Mouse (Mus musculus) forebrain, embryonic 14.5 days (tissue): ENCODE measurements around the gene Sec24d. TPM values are rescaled to one million over a fixed set of nuclear protein-coding genes. Genes with fewer than 3 reads are reported as not detected.

Experiments used
- ATAC-seq: fragments of 200-750 bp; cut with Nextera tagmentation; 2 replicates; pipeline ENCODE4 v1.8.0; 2017; ENCODE audit warnings: mild to moderate bottlenecking, moderate library complexity
- DNase-seq: peaks from one replicate; pipeline ENCODE4 v3.0.0-alpha.2; 2015; ENCODE audit warnings: low spot score
- H3K27ac ChIP-seq: fragments of 300-500 bp; sonication (generic); 2 replicates; pipeline ENCODE4 v1.5.1; 2014; ENCODE audit warnings: low read depth, mild to moderate bottlenecking, control low read depth, low read length, moderate library complexity
- H3K27me3 ChIP-seq: fragments of 300-500 bp; sonication (generic); replicated peaks from 2 replicates; pipeline ENCODE4 v1.6.1; 2014; ENCODE audit warnings: low read length, control low read depth, mixed read lengths; ENCODE audit not compliant: control insufficient read depth, insufficient read depth
- H3K36me3 ChIP-seq: fragments of 300-500 bp; sonication (generic); 2 replicates; pipeline ENCODE4 v1.6.1; 2014; ENCODE audit warnings: low read length, control low read depth; ENCODE audit not compliant: control insufficient read depth, insufficient read depth
- H3K4me1 ChIP-seq: fragments of 300-500 bp; sonication (generic); 2 replicates; pipeline ENCODE4 v1.6.1; 2014; ENCODE audit warnings: antibody characterized with exemption, low read length, control low read depth; ENCODE audit not compliant: control insufficient read depth, insufficient read depth
- H3K4me2 ChIP-seq: fragments of 300-500 bp; sonication (generic); 2 replicates; pipeline ENCODE4 v1.6.1; 2014; ENCODE audit warnings: mild to moderate bottlenecking, control low read depth, low read length
- H3K4me3 ChIP-seq: fragments of 300-500 bp; sonication (generic); 2 replicates; pipeline ENCODE4 v1.5.1; 2014; ENCODE audit warnings: low read depth, low read length, control low read depth
- H3K9ac ChIP-seq: fragments of 300-500 bp; sonication (generic); 2 replicates; pipeline ENCODE4 v1.6.1; 2014; ENCODE audit warnings: mild to moderate bottlenecking, low read length, control low read depth, moderate library complexity
- H3K9me3 ChIP-seq: fragments of 300-500 bp; sonication (generic); replicated peaks from 2 replicates; pipeline ENCODE4 v1.6.1; 2016; ENCODE audit warnings: low read length, control low read depth, mixed read lengths; ENCODE audit not compliant: control insufficient read depth
- WGBS: fragments of 180-500 bp; shearing (Covaris S2); extraction: QIAGEN DNeasy Blood & Tissue Kit; methylation state at CpG from one replicate; pipeline ENCODE4 v1.1.7; 2014; 5-methylcytosine and 5-hydroxymethylcytosine counted together
- polyA plus RNA-seq: library from polyadenylated mRNA; unstranded; fragments of >200 nt; fragmentation: Nextera tagmentation; extraction: Ambion mirVana; gene quantifications from 2 replicates; pipeline ENCODE4 v1.2.1, GENCODE M21; 2014

Sec24d gene
- polyA plus RNA-seq, 1 experiment from 2014 or later = 16.8 TPM

DNA sequence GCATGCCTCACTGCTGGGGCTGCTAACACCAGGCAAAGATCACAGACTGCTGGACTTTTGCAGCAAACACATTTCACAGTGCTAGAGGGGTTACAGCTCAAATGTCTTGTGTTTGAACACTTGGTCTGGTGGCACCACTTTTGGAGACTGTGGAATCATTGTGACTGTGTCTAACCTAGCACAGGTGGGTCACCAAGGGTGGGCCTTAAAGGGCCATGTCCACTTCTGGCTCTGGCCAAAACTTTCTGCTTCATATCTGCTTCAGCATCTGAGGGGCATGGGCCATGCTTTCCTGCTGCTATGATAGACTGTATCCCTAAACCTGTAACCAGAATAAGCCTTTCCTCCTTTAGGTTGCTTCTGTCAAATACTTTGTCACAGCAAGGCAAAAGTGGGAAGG is 29.8 kb upstream of the Sec24d start:
- Histone ChIP-seq H3K9ac (no peak overlapping the region), H3K27ac (no peak overlapping the region), H3K27me3 (no peaks in the 10 kb centered on the region), H3K4me3 (no peak overlapping the region), H3K4me2 (no peak overlapping the region), H3K9me3 (no peaks in the 10 kb centered on the region), H3K4me1 (peaks cover 4% of the 10 kb centered on the region; the same call in 1 of the 2 replicates), H3K36me3 (no peaks in the 10 kb centered on the region)
- no peak for ATAC-seq
- no peak for DNase-seq

DNA sequence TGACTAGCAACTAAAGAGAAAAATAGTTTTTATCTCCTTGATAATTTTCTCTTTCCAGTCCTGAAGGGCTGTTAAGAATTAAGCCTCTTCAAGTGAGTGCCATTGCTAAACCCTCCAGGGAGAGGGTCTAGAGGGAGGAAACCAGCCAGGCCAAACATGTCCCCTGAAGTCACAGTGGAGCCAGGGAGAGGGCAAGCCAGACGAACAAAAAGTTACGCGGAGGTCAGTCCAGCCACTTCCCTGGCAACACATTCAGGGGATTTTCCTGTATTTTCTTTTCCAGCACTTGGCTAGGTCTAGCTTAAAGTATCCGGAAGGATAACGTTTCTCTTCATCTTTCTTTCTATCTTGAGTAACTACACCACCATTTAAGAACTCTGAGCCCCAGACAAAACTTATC is 22.9 kb upstream of the Sec24d start:
- ATAC-seq (no peak), DNase-seq (no peak)
- Histone ChIP-seq H3K4me3 (no peak overlapping the region), H3K27me3 (no peaks in the 10 kb centered on the region), H3K4me1 (no peaks in the 10 kb centered on the region), H3K9me3 (no peaks in the 10 kb centered on the region), H3K36me3 (no peaks in the 10 kb centered on the region), H3K9ac (no peak overlapping the region), H3K27ac (no peak overlapping the region), H3K4me2 (no peak overlapping the region)
- WGBS = 70% methylated on average over 5 of the region's 5 CpGs

DNA sequence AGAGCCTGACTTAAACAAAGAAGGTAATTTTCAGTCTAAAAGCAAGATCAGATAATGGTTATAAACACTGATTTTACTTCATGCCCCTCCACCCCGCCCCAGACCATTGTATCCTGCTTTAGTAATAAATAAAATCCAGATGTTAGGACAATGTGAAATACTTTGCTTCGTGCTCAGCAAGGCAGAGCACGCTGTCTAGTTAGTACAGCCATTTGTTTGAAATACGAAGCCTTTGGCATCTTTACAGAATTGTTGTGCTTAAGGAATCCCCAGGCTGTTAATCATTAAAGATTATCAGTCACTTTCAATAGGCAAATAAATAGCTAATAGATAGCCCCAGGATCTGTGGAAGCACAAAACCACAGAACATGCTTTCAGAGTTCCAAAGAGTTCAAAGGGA is 21.6 kb upstream of the Sec24d start:
- no peak for DNase-seq
- Histone ChIP-seq H3K27ac (no peak overlapping the region), H3K9ac (no peak overlapping the region), H3K36me3 (no peaks in the 10 kb centered on the region), H3K4me3 (no peak overlapping the region), H3K4me2 (no peak overlapping the region), H3K9me3 (no peaks in the 10 kb centered on the region), H3K4me1 (no peaks in the 10 kb centered on the region), H3K27me3 (no peaks in the 10 kb centered on the region)
- WGBS = 62% methylated on average over 4 of the region's 4 CpGs
- no peak for ATAC-seq

DNA sequence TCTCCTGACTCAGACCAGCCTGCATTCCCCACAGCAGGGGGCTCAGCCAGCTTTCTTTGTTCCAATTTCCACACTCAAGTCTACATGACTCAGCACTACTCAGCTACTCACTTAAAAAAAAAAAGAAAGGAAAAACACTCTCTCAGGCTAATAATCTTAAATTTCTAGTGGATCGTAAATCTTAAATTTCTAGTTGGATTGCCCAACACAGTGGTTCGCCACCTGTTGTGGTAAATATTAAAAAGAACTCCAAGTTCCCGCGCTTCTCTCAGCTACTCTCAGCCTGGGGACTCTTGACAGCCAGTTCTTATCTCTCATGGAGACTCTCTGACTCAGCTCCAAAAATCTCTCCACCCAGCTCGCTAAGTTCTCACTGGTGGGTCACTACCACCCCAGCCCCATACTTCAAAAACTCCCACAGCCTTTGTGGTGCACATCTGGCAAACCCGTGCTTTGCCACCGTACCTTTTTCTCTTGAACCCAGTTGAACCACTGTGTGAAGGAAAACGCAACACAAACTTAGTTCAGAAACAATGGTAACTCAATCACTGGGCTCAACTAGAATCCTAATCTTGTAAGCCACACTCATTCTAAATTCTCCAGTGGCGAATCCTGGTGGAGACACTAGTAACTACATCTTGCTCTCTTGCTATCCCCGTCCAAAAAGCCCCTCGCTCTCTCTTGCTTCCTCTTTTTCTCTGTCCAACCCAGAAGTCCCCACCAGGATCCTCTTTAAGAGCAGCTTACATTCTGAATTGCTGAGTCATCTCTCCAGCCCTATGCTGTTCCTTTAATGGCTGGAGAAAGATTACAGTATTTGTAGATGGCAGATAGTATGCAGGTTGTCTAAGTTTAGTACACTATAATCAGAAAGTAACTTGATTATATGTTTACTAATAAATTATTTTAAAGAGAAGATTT is 10.8 kb upstream of the Sec24d start:
- no peak overlapping the region for H3K4me2 ChIP-seq
- no peak overlapping the region for H3K27ac ChIP-seq
- H3K4me3 ChIP-seq = no peak overlapping the region
- H3K27me3 ChIP-seq = no peaks in the 10 kb centered on the region
- DNase-seq = no peak
- H3K9me3 ChIP-seq = no peaks in the 10 kb centered on the region
- no peak for ATAC-seq
- no peaks in the 10 kb centered on the region for H3K4me1 ChIP-seq
- 83% methylated on average over 11 of the region's 11 CpGs for WGBS
- no peak overlapping the region for H3K9ac ChIP-seq
- H3K36me3 ChIP-seq = no peaks in the 10 kb centered on the region

DNA sequence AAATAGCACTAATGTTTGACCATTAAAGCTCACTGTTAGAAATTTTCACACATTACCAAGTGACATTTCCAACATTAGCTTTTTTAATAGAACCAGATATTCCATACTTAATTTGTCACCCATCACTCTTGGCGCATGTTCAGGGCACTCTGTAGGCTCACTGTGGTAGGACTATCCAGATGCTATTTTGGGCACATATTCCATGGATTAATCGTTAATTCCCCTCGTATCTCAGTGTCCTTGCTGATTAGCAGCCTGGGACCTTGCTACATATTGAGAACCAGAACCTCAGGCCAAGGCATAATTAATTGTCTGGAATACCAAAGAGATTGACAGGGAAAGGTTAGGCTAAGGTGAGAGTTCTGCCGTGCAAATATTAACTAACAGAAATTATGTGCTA is 8.5 kb upstream of the Sec24d start:
- Histone ChIP-seq H3K4me1 (no peaks in the 10 kb centered on the region), H3K9ac (no peak overlapping the region), H3K27ac (no peak overlapping the region), H3K9me3 (no peaks in the 10 kb centered on the region), H3K27me3 (no peaks in the 10 kb centered on the region), H3K4me2 (no peak overlapping the region), H3K36me3 (no peaks in the 10 kb centered on the region), H3K4me3 (no peak overlapping the region)
- WGBS = 58% methylated on average over 4 of the region's 4 CpGs
- DNase-seq (peak; percentile 39), ATAC-seq (peak; percentile 58; the same call in 1 of the 2 replicates)

DNA sequence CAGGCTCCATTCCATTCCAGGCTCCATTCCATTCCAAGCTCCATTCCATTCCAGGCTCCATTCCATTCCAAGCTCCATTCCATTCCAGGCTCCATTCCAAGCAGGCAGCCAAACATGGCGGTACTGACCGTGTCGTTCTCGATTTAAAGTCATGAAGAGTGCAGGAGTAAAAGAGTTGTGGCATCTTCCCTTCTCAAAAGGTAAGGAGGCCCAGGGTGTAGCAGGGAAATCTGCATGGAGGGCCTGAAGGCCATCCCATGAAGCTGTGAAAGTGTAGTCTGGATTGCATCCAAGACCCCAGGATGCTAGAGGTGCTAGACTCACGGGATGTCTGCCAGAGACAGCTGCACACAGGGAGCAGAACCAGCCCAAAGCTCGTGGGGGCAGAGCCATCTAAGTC is 2.5 kb upstream of the Sec24d start:
- H3K9ac ChIP-seq = no peak overlapping the region
- no peak overlapping the region for H3K27ac ChIP-seq
- no peak for ATAC-seq
- no peak overlapping the region for H3K4me2 ChIP-seq
- H3K36me3 ChIP-seq = no peaks in the 10 kb centered on the region
- H3K27me3 ChIP-seq = no peaks in the 10 kb centered on the region
- H3K4me3 ChIP-seq = no peak overlapping the region
- WGBS = 55% methylated on average over 6 of the region's 6 CpGs
- DNase-seq = peak; percentile 24
- no peaks in the 10 kb centered on the region; the same call in 1 of the 2 replicates for H3K4me1 ChIP-seq
- H3K9me3 ChIP-seq = no peaks in the 10 kb centered on the region

DNA sequence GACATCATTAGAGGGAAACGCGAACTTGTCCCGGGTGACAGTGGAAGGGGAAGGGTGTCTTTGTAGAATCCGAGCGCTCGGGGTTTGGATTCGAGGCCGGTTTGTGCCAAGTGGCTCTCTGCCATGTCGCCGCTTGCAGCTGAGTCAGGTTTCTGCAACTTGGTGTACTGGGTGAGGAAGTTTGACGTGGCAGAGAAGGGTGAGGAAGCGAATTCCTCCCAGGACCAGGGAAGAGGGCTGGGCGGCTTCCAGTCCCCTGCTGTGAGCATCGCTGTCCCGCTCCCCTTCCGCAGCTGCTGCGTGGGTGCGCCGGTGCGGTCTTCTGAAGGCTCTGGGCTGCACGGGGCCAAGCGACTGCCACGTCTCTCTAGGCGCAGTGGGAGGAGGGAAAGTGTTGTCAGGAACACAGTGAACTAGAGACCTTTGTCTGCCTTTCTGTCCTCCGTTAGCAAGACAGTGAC is 516 bp downstream of the Sec24d start:
- no peaks in the 10 kb centered on the region for H3K36me3 ChIP-seq
- under 1% methylated on average over 25 of the region's 25 CpGs for WGBS
- H3K4me1 ChIP-seq = no peaks in the 10 kb centered on the region; the same call in 1 of the 2 replicates
- ATAC-seq = peak; percentile 57
- DNase-seq = peak; percentile 51
- H3K4me3 ChIP-seq = peak overlapping the region; percentile 59
- no peak overlapping the region for H3K27ac ChIP-seq
- peak overlapping the region; percentile 55 for H3K9ac ChIP-seq
- no peaks in the 10 kb centered on the region for H3K27me3 ChIP-seq
- peak overlapping the region; percentile 89 for H3K4me2 ChIP-seq
- no peaks in the 10 kb centered on the region for H3K9me3 ChIP-seq

DNA sequence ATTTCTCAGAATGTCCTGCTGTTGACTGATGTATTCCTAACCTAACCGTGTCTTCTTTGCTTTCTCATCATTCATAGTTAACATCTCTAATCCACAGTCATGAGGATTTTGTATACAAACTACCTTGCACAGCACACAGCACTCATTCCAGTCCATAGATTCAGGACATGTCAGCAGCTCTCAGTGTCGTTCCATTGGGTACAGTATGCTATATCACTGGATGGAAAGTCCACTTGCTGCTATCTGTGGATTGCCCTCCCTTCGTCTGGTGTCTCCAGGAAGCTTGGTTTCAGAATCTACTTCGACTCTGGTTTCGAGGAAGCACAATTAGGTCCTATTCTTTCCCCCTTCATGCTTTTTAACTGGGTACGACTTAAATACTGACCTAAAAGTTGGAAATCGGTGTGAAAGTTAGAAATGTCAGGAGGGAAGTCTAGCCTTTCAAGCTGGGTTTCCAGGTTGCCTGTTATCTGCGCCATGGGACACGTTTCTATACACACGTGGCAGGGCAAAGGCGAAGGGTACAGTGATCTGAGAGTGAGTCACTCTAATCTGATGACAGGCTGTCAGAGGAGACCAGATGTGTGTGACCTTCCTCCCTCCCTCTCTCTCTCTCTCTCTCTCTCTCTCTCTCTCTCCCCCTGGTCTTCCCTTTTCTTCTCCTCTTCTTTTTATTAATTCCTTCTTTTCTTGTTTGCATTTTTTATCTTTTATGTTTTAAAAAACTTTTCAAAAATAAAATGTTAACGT is 15.8 kb downstream of the Sec24d start:
- H3K4me1 ChIP-seq = no peaks in the 10 kb centered on the region
- no peak overlapping the region for H3K4me3 ChIP-seq
- H3K9me3 ChIP-seq = no peaks in the 10 kb centered on the region
- no peak overlapping the region for H3K27ac ChIP-seq
- no peak overlapping the region for H3K9ac ChIP-seq
- ATAC-seq (no peak), DNase-seq (no peak)
- no peaks in the 10 kb centered on the region for H3K36me3 ChIP-seq
- WGBS = 88% methylated on average over 12 of the region's 12 CpGs
- H3K4me2 ChIP-seq = no peak overlapping the region
- no peaks in the 10 kb centered on the region for H3K27me3 ChIP-seq

DNA sequence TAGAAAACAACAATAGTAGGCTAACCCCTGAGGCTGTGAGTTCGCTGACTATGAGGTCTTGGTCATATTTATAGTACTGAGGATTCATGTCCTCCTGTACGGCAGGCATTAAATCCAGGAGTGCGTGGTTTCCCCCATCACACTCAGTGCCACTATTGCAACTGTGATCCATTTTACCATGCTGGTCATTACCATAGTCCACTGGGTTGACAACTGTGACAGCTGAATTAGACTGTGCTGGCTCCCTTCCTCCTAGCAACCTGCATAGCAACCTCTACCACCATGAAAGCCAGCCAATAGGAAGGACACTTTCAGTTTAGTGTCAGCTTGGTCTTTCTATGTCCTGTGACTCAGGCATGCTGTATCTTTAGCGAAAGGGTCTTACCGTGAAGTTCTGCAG is 17.0 kb downstream of the Sec24d start:
- WGBS = 93% methylated on average over 5 of the region's 5 CpGs
- Histone ChIP-seq H3K4me3 (no peak overlapping the region), H3K36me3 (no peaks in the 10 kb centered on the region), H3K27ac (no peak overlapping the region), H3K4me1 (no peaks in the 10 kb centered on the region), H3K27me3 (no peaks in the 10 kb centered on the region), H3K4me2 (no peak overlapping the region), H3K9me3 (no peaks in the 10 kb centered on the region), H3K9ac (no peak overlapping the region)
- ATAC-seq = no peak
- no peak for DNase-seq
